Mouse (Mus musculus): Measurements from ENCODE around the gene Gm17428.
A peak's percentile ranks its signal among the peaks of the same experiment; 100 is the strongest.
"Not testable (repeated sequence)": the region's sequence is repeated elsewhere in the genome, so short reads cannot be mapped to it uniquely, and the experiment has no call there.

The Gm17428 gene

GRCm38 (mm10) chr14:54976633-54977032, at the start of gene Gm17428:
Gm17428 (plus strand) TSS chr14:54976933.
- DNase-seq (ENCODE audit: low spot score) = no peak

GRCm38 (mm10) chr14:54927296-54927695, 49.4 kb upstream of the Gm17428 start:
- no peak for DNase-seq (ENCODE audit: low spot score)

- no peak for DNase-seq (ENCODE audit: low spot score)
Measured at GRCm38 (mm10) chr14:54929801-54930200, 46.9 kb upstream of the Gm17428 start.

GRCm38 (mm10) chr14:54930431-54930830, 46.3 kb upstream of the Gm17428 start:
- DNase-seq (ENCODE audit: low spot score) = no peak

GRCm38 (mm10) chr14:54932645-54933150, 44.0 kb upstream of the Gm17428 start, which contains the start of gene Il25:
Il25 (plus strand) TSS chr14:54932695.
- no peak for DNase-seq (ENCODE audit: low spot score)

GRCm38 (mm10) chr14:54935904-54936830, 40.6 kb upstream of the Gm17428 start, which contains the start of gene Cmtm5:
Cmtm5 (plus strand) TSS chr14:54936261.
- DNase-seq (ENCODE audit: low spot score) = peak; percentile 18

- DNase-seq (ENCODE audit: low spot score) = no peak
Measured at GRCm38 (mm10) chr14:54936831-54937160, 39.9 kb upstream of the Gm17428 start.

GRCm38 (mm10) chr14:54937361-54938182, 39.2 kb upstream of the Gm17428 start:
- no peak for DNase-seq (ENCODE audit: low spot score)

GRCm38 (mm10) chr14:54938431-54939219, 38.1 kb upstream of the Gm17428 start:
- DNase-seq (ENCODE audit: low spot score) = no peak

GRCm38 (mm10) chr14:54939434-54940175, 37.1 kb upstream of the Gm17428 start:
- DNase-seq (ENCODE audit: low spot score) = peak; percentile 80

GRCm38 (mm10) chr14:54940176-54940530, 36.6 kb upstream of the Gm17428 start:
- no peak for DNase-seq (ENCODE audit: low spot score)

GRCm38 (mm10) chr14:54941024-54941978, 35.4 kb upstream of the Gm17428 start:
- no peak for DNase-seq (ENCODE audit: low spot score)

- no peak for DNase-seq (ENCODE audit: low spot score)
Measured at GRCm38 (mm10) chr14:54942479-54942878, 34.3 kb upstream of the Gm17428 start.

GRCm38 (mm10) chr14:54943971-54944370, 32.8 kb upstream of the Gm17428 start:
- no peak for DNase-seq (ENCODE audit: low spot score)

- no peak for DNase-seq (ENCODE audit: low spot score)
Measured at GRCm38 (mm10) chr14:54944939-54945338, 31.8 kb upstream of the Gm17428 start.

GRCm38 (mm10) chr14:54945975-54946704, 30.6 kb upstream of the Gm17428 start:
- DNase-seq (ENCODE audit: low spot score) = no peak

GRCm38 (mm10) chr14:54947008-54947407, 29.7 kb upstream of the Gm17428 start:
- not testable (repeated sequence) for DNase-seq (ENCODE audit: low spot score)

GRCm38 (mm10) chr14:54948781-54949180, 28.0 kb upstream of the Gm17428 start:
- no peak for DNase-seq (ENCODE audit: low spot score)

- DNase-seq (ENCODE audit: low spot score) = no peak
Measured at GRCm38 (mm10) chr14:54950493-54950892, 26.2 kb upstream of the Gm17428 start.

Measured in embryo, embryonic 10.5 days (tissue).